Mouse (Mus musculus) liver, postnatal 0 days (tissue): ENCODE results near the gene Vmn1r4. TPM values are rescaled to one million over a fixed set of nuclear protein-coding genes. Genes with fewer than 3 reads are reported as not detected.

Experiments
- ATAC-seq: fragments of 200-750 bp; cut with Nextera tagmentation; 2 replicates; pipeline ENCODE4 v1.8.0; 2017; ENCODE audit warnings: mild to moderate bottlenecking, moderate library complexity
- DNase-seq: peaks from one replicate; pipeline ENCODE4 v3.0.0-alpha.2; 2016
- H3K27ac ChIP-seq: fragments of 300-500 bp; sonication (generic); 2 replicates; pipeline ENCODE4 v1.5.1; 2014; ENCODE audit warnings: antibody characterized with exemption, moderate library complexity, mild to moderate bottlenecking, low read depth
- H3K27me3 ChIP-seq: fragments of 300-500 bp; sonication (generic); 2 replicates; pipeline ENCODE4 v1.6.1; 2014; ENCODE audit warnings: low read length, control low read depth, mixed read lengths; ENCODE audit not compliant: insufficient read depth
- H3K36me3 ChIP-seq: fragments of 300-500 bp; sonication (generic); replicated peaks from 2 replicates; pipeline ENCODE4 v1.6.1; 2014; ENCODE audit warnings: mild to moderate bottlenecking, control low read depth, low read length, moderate library complexity, mixed read lengths; ENCODE audit not compliant: insufficient read depth
- H3K4me1 ChIP-seq: fragments of 300-500 bp; sonication (generic); 2 replicates; pipeline ENCODE4 v1.6.1; 2014; ENCODE audit warnings: antibody characterized with exemption, mild to moderate bottlenecking, control low read depth; ENCODE audit not compliant: insufficient read depth
- H3K4me2 ChIP-seq: fragments of 300-500 bp; sonication (generic); 2 replicates; pipeline ENCODE4 v1.6.1; 2014; ENCODE audit warnings: low read depth, mild to moderate bottlenecking, low read length, moderate library complexity, mixed read lengths
- H3K4me3 ChIP-seq: fragments of 300-500 bp; sonication (generic); 2 replicates; pipeline ENCODE4 v1.5.1; 2014; ENCODE audit warnings: low read depth, low read length
- H3K9ac ChIP-seq: fragments of 300-500 bp; sonication (generic); replicated peaks from 2 replicates; pipeline ENCODE4 v1.6.1; 2014; ENCODE audit warnings: mild to moderate bottlenecking, moderate library complexity
- H3K9me3 ChIP-seq: fragments of 300-500 bp; sonication (generic); 2 replicates; pipeline ENCODE4 v1.6.1; 2016; ENCODE audit warnings: mild to moderate bottlenecking, control low read depth, low read length, mixed read lengths
- CTCF ChIP-seq: sonication (generic); IDR thresholded peaks from 2 replicates; pipeline ENCODE4 v1.5.1; 2016; ENCODE audit warnings: antibody characterized with exemption, low read depth
- EP300 ChIP-seq: IDR thresholded peaks from 2 replicates; pipeline ENCODE4 v1.6.1; 2016; ENCODE audit warnings: antibody characterized with exemption, low read depth, mild to moderate bottlenecking
- WGBS: fragments of 180-500 bp; shearing (Covaris S2); extraction: QIAGEN DNeasy Blood & Tissue Kit; methylation state at CpG from one replicate; pipeline ENCODE4 v1.1.7; 2014; ENCODE audit not compliant: insufficient replicate concordance; 5-methylcytosine and 5-hydroxymethylcytosine counted together
- polyA plus RNA-seq: library from polyadenylated mRNA; unstranded; fragments of >200 nt; fragmentation: Nextera tagmentation; extraction: Ambion mirVana; gene quantifications from 2 replicates; pipeline ENCODE4 v1.2.1, GENCODE M21; 2015

The Vmn1r4 gene
- polyA plus RNA-seq, 1 experiment from 2014 or later, result 0.26 TPM

DNA sequence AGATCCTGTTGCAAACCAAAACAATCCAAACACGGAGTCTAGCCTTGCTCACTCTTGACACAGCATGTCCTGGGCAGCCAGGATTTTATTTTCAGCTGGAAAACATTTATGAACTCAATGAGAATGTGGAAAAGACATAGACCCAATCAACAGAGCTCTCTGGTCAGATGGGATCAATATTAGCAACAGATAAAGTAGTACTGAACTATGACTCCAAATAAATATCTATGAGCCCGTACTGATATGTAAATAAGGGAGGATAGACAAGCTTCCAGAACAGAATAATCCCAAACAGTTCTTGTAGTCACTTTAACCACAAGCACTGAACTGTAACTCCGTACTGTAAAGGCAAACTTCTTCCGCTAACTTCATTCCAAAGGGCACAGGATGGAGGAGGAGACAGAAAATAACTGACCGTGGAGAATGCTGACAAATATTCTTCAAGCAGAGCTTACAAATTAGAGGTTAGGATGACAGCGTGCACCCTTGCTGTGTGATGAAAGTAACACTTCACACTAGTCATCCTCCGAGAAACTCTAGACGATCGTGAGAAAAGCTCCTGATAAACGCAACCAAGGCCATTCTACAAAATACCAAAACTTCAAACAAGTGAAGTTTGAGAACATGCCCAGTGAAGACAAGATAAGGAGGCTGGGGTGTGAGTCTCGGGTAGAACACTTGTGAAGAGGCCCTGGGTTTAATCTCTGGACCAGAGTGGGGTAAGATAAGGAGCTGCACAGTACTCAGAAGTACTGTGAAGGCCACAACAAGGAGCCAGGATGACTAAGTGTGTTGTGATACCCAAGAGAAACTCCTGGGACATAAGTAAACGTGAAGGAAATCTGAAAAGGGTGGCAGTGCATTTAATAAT, 3.4 kb upstream of the Vmn1r4 start:
- TF ChIP-seq EP300 (peak; percentile 95), CTCF (no peak)
- peaks cover 2% of the 10 kb centered on the region; the same call in 1 of the 2 replicates for H3K36me3 ChIP-seq
- peak overlapping the region; percentile 93 for H3K27ac ChIP-seq
- H3K27me3 ChIP-seq, result no peaks in the 10 kb centered on the region
- H3K9me3 ChIP-seq, result no peaks in the 10 kb centered on the region
- DNase-seq (peak; percentile 37), ATAC-seq (peak; percentile 20)
- H3K9ac ChIP-seq, result peak overlapping the region; percentile 83
- H3K4me1 ChIP-seq, result peaks cover 53% of the 10 kb centered on the region
- H3K4me3 ChIP-seq, result peak overlapping the region; percentile 88
- 34% methylated on average over 12 of the region's 12 CpGs for WGBS
- peak overlapping the region; percentile 71 for H3K4me2 ChIP-seq

DNA sequence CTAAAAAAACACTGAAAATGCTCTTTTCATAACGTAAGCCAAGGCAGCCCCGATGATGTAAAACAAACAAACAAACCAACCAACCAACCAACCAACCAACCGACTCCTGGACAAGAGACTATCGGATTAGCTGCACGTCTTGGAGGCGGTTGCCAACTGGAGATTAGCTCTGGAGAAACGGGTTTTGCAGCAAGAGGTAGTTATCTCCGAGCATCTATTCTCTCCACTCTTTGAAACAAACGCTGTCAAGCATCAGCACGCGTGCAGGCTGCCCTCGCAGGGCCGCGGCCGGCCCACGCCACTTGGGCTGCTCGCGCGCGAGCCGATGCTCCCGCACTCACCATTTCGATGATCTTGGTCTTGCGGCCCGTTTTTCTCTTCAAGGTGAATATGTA, 487 bp upstream of the Vmn1r4 start:
- Histone ChIP-seq H3K27me3 (no peaks in the 10 kb centered on the region), H3K4me3 (peak overlapping the region; percentile 88), H3K9ac (peak overlapping the region; percentile 83), H3K36me3 (no peaks in the 10 kb centered on the region), H3K4me1 (peaks cover 27% of the 10 kb centered on the region), H3K9me3 (no peaks in the 10 kb centered on the region), H3K4me2 (peak overlapping the region; percentile 71), H3K27ac (peak overlapping the region; percentile 93)
- no peak for DNase-seq
- peak; percentile 39 for ATAC-seq
- TF ChIP-seq CTCF (no peak), EP300 (peak; percentile 87)
- WGBS, result under 1% methylated on average over 25 of the region's 25 CpGs

DNA sequence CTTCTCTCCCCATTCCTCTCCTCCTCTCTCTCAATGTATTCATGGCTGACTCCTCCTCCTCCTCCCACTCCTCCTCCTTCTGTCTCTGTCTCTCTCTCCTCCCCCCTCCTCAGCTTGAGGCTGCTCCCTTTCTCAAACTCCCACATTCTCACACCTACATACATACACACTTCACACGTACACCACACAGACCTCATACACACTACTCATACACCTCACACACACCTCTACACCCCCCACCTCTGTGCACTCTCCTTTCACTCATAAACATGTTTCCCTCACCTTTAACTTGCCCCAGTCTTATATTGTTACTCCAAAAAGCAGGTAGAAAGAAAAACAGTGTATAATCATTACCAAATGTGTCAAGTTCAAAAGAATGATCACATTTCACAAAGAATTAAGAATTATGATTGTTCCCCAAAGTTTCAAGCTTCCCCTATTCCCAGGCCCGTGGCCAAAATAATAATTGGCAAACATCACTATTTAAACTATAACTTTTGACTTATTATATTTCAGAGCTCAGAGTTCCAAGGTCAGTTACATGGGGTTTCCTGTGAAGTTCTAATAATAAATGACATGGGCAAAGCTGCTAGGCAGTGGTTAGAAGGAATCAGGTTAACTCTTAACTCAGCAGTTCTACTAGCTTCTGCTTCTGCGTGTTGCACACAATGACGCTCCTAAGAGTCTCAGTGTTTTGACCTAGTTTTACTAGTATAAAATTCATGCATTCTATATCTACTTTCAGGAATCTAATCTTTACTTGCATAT, 8.0 kb downstream of the Vmn1r4 start:
- no peak for TF ChIP-seq EP300
- no peak for TF ChIP-seq CTCF

DNA sequence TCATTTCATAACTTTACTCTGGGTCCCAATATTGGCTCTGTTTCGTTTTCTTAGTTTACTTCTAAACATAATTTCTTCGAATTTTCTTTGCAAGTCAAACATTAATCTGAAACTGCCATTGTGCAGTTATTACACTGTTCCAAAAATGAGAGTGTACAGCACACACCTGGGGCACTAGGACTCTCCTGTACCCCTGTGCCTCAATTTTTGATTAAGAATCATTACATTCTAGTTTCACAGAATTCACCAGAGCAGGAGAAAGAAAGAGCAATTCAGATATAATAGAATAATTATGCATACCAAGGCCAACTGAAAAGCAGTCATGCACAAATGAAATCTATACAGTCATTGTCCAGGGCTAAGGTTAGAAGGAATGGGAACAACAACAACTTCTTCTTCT, 8.6 kb downstream of the Vmn1r4 start:
- H3K27ac ChIP-seq, result no peak overlapping the region
- H3K4me3 ChIP-seq, result no peak overlapping the region
- TF ChIP-seq CTCF, result no peak
- TF ChIP-seq EP300, result no peak
- no peaks in the 10 kb centered on the region for H3K9me3 ChIP-seq
- no peaks in the 10 kb centered on the region for H3K27me3 ChIP-seq
- H3K36me3 ChIP-seq, result no peaks in the 10 kb centered on the region
- no peaks in the 10 kb centered on the region for H3K4me1 ChIP-seq
- DNase-seq (no peak), ATAC-seq (no peak)
- 50% methylated on average over 2 of the region's 2 CpGs for WGBS
- no peak overlapping the region for H3K9ac ChIP-seq
- no peak overlapping the region for H3K4me2 ChIP-seq

More for the DNA sequence above, 8.0 kb downstream of the Vmn1r4 start:
- WGBS, result 59% methylated on average over 4 of the region's 4 CpGs
- no peak overlapping the region for H3K27ac ChIP-seq
- H3K27me3 ChIP-seq, result no peaks in the 10 kb centered on the region
- H3K4me2 ChIP-seq, result no peak overlapping the region
- H3K4me3 ChIP-seq, result no peak overlapping the region
- no peak overlapping the region for H3K9ac ChIP-seq
- ATAC-seq (no peak), DNase-seq (no peak)
- no peaks in the 10 kb centered on the region for H3K9me3 ChIP-seq
- H3K36me3 ChIP-seq, result no peaks in the 10 kb centered on the region
- H3K4me1 ChIP-seq, result no peaks in the 10 kb centered on the region

DNA sequence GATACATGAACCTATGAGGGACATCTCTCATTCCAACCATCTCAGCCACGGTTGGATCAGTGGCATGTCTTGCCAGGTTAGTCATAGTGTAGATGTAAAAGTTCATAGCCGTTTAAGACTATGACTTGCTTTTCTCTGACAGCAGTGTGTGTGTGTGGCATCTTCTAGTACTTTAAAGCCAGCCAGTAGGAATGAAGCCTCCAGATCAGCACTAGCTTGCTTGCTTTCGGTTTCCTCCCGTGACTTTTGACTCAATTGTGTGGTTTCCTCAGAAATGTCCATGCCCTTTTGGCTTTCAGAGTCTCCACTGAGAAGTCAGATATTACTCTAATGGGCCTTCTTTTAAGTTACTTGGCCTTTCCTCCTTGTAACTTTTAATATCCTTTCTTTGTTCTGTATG, 10.6 kb downstream of the Vmn1r4 start:
- Histone ChIP-seq H3K4me1 (no peaks in the 10 kb centered on the region), H3K36me3 (no peaks in the 10 kb centered on the region), H3K4me2 (no peak overlapping the region), H3K27ac (no peak overlapping the region), H3K9ac (no peak overlapping the region), H3K4me3 (no peak overlapping the region), H3K27me3 (no peaks in the 10 kb centered on the region), H3K9me3 (no peaks in the 10 kb centered on the region)
- 65% methylated on average over 4 of the region's 4 CpGs for WGBS
- ATAC-seq, result no peak
- DNase-seq, result no peak
- no peak for TF ChIP-seq CTCF
- TF ChIP-seq EP300, result no peak

DNA sequence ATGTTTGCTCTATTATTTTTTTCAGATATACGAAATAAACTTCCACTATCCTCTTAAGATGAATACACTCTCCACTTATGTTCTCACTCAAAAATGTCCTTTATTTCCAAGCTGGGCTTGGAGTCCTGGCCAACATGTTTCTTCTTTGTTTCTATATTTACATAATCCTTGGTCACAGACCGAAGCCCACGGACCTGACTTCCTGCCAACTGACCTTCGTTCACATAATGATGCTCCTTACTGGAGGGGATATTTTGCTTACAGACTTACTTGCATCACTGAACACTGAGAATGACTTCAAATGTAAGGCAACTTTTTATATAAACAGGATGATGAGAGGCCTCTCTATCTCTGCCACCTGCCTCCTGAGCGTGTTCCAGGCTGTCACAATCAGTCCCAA, 32.6 kb downstream of the Vmn1r4 start:
- Histone ChIP-seq H3K27me3 (no peaks in the 10 kb centered on the region), H3K4me3 (no peak overlapping the region), H3K4me1 (no peaks in the 10 kb centered on the region), H3K4me2 (no peak overlapping the region), H3K27ac (no peak overlapping the region), H3K9me3 (no peaks in the 10 kb centered on the region), H3K36me3 (no peaks in the 10 kb centered on the region), H3K9ac (no peak overlapping the region)
- ATAC-seq, result no peak
- TF ChIP-seq CTCF (no peak), EP300 (no peak)
- no peak for DNase-seq
- WGBS, result 65% methylated on average over 5 of the region's 5 CpGs
